Mouse (Mus musculus) heart, adult 2 months (tissue): ENCODE data around the gene Mxd3. TPM values are rescaled to one million over a fixed set of nuclear protein-coding genes. Genes with fewer than 3 reads are reported as not detected.

Experiments
- DNase-seq, 2 experiments: peaks; one replicate each; pipeline ENCODE4 v3.0.0; 2021
- H3K27ac ChIP-seq: fragments of 200-600 bp; 2 replicates; pipeline ENCODE4 v1.8.1; 2022
- H3K27me3 ChIP-seq: fragments of 200-500 bp; 2 replicates; pipeline ENCODE4 v1.6.1; 2012; ENCODE audit warnings: mild to moderate bottlenecking, low read length, inconsistent platforms, mixed read lengths; ENCODE audit not compliant: control insufficient read depth, insufficient read depth
- H3K36me3 ChIP-seq: fragments of 200-500 bp; 2 replicates; pipeline ENCODE4 v1.6.1; 2012; ENCODE audit warnings: low read length, inconsistent platforms; ENCODE audit not compliant: control insufficient read depth, insufficient read depth
- H3K4me1 ChIP-seq: fragments of 200-500 bp; 2 replicates; pipeline ENCODE4 v1.6.1; 2011; ENCODE audit warnings: low read length; ENCODE audit not compliant: control insufficient read depth, insufficient read depth
- H3K4me3 ChIP-seq: fragments of 200-600 bp; 2 replicates; pipeline ENCODE4 v1.8.1; 2022
- H3K79me2 ChIP-seq: fragments of 200-500 bp; replicated peaks from 2 replicates; pipeline ENCODE4 v1.6.1; 2012; ENCODE audit warnings: mild to moderate bottlenecking, inconsistent platforms, low read length, moderate library complexity, mixed read lengths; ENCODE audit not compliant: control insufficient read depth, insufficient read depth
- H3K9ac ChIP-seq: fragments of 200-500 bp; 2 replicates; pipeline ENCODE4 v1.6.1; 2012; ENCODE audit warnings: low read depth, mild to moderate bottlenecking, control low read depth, inconsistent platforms, low read length, mixed read lengths
- CTCF ChIP-seq: fragments of 200-600 bp; IDR thresholded peaks from 2 replicates; pipeline ENCODE4 v1.8.1; 2022; ENCODE audit warnings: antibody characterized with exemption, mild to moderate bottlenecking, moderate library complexity
- EP300 ChIP-seq: fragments of 200-500 bp; IDR thresholded peaks from 2 replicates; pipeline ENCODE4 v1.6.1; 2011; ENCODE audit warnings: low read depth, low read length, control low read depth; ENCODE audit not compliant: insufficient read depth
- POLR2A ChIP-seq: fragments of 200-500 bp; IDR thresholded peaks from 2 replicates; pipeline ENCODE4 v1.6.1; 2011; ENCODE audit warnings: mild to moderate bottlenecking, low read depth, low read length, control low read depth; ENCODE audit not compliant: insufficient read depth
- WGBS: fragments of 180-500 bp; shearing (Covaris S2); methylation state at CpG from one replicate; pipeline ENCODE4 v1.1.7; 2018; 5-methylcytosine and 5-hydroxymethylcytosine counted together
- intact Hi-C: fragments of 180-260 bp; cut with DNase I; formaldehyde crosslinking; loops from one replicate; pipeline ENCODE4 v1.15.1; 2025
- polyA plus RNA-seq: library from polyadenylated mRNA; depleted of rRNA; stranded (reverse); fragments of >200 nt; gene quantifications from 2 replicates; pipeline ENCODE4 v1.2.3, GENCODE M21; 2012
- total RNA-seq, 2 experiments: library from RNA; stranded (reverse); gene quantifications; 2 replicates each; pipeline ENCODE4 v1.2.3; 2021

The Mxd3 gene
- total and polyA plus RNA-seq, 3 experiments = 0.21 TPM; not detected in 2

DNA sequence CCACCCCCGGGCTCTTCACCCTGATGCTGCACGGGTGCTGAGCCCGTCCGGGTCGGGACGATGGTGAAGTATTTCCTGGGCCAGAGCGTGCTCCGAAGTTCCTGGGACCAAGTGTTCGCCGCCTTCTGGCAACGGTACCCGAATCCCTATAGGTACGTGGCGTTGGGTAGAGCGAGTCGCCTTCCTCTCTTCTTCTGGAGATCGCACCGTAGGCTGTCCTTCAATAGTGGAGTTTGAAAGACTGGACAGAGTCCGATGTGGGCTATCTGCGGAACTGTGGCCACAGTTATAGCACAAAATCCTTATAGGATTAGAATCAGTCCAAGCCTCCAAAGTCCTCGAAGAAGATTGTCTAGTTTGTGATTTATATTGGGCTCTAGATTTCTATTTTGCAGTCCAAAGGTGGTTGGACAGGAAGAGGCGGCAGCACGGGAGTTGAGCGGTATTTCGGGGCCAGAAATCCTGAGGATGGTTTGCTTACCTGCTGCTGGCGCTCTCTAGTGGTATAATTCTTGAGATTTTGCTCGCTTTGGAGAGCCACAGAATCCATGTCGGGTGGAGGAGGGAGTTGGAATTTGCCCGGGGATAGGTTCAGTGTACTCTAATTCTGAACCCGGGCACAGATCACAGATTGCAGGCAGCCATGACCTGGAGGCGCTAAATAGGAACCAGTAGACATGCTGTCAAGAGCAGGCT lies 7.3 kb downstream of the Mxd3 start:
- peaks cover 3% of the 10 kb centered on the region; the same call in 1 of the 2 replicates for H3K79me2 ChIP-seq
- no peak for DNase-seq
- H3K27me3 ChIP-seq = no peaks in the 10 kb centered on the region
- H3K36me3 ChIP-seq = no peaks in the 10 kb centered on the region
- TF ChIP-seq EP300 (no peak), CTCF (peak; percentile 54), POLR2A (no peak)
- H3K27ac ChIP-seq = peak overlapping the region; percentile 85
- WGBS = under 1% methylated on average over 31 of the region's 31 CpGs
- peak overlapping the region; percentile 84 for H3K4me3 ChIP-seq
- intact Hi-C loops = loop anchor here (5.0 to 10.0 kb wide), 3 partner anchors 110 to 217 kb away; partner anchors contain the start of genes Uimc1 and Zfp346
- peak overlapping the region; percentile 90 for H3K9ac ChIP-seq
- peaks cover 3% of the 10 kb centered on the region for H3K4me1 ChIP-seq

DNA sequence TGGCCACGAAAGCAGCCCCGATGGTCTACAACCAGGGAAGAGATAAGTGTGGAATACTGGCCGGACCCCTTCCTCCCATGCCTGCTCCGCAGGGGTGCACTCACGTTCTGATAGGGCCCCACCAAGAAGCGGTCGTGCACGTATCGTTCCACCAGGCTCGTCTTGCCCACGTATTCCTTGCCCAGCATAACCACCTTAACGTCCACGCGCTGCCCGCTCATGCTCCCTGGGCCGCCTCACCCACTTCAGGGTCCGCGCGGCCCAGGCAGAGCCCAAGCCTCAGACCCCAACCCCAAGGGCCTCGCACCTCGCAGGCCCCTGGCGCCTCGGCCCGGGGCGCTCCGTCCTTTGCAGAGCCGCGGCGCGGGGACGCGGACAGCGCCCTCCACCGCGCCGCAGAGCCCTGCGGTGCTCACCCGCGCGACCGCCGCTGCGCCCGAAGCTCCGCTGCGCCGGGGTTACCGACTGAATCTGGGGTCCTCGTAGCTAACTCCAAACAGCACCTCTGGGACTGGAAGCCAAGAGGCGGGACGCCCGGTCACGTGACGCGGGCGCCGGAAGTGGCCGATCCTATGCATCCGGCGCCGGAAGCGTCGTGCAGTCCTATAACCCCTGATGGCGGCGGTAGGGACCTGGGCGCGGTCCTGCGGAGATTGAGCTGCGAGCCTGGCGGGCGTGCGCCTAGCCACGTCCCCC lies 8.0 kb downstream of the Mxd3 start, which contains the start of gene Rab24:
TSS of gene Rab24 (minus strand) at position 513 of the 696 bp plus-strand sequence.
- under 1% methylated on average over 72 of the region's 73 CpGs for WGBS
- TF ChIP-seq EP300 (no peak), POLR2A (peak; percentile 78)
- H3K27ac ChIP-seq = peak within 1 kb of the TSS; percentile 85
- H3K36me3 ChIP-seq = no peaks in the 10 kb centered on the region
- no peaks in the 10 kb centered on the region for H3K27me3 ChIP-seq
- peaks cover 3% of the 10 kb centered on the region for H3K4me1 ChIP-seq
- H3K9ac ChIP-seq = peak within 1 kb of the TSS; percentile 90
- intact Hi-C loops = loop anchor here (5.0 to 10.0 kb wide), 3 partner anchors 109 to 217 kb away; partner anchors contain the start of genes Uimc1 and Zfp346
- peak; percentile 92 for DNase-seq
- H3K79me2 ChIP-seq = peaks cover 3% of the 10 kb centered on the region; the same call in 1 of the 2 replicates
- H3K4me3 ChIP-seq = peak within 1 kb of the TSS; percentile 84

DNA sequence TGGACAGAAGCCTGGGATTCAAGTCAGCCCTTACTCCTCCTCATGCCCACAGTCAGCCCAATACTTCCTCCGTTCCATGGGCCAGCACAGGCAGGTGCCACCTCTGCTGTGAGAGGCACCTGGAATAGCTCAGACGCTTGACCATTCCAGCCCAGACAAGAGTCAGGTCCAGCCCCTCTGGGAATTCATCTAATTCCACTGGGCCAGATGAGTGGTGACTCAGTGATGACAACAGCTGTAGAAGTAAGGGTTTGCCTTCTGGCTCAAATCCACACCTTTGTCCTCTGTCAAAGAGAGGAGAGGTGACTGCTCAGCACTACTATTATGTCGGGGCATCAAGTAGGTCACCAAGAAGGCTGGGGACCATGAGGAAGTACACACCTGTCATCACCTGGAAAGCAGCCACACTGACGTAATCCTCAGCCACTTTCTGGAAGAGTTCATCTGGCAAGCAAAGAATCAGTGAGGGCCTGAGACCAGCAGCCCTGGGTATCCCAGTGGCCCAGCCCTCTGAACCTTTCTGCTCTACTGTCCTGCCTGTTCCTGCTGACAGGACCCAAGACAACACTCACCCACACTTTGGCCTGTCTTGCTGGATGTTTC lies 9.6 kb downstream of the Mxd3 start, which contains the start of gene Prelid1:
TSS of gene Prelid1 (plus strand) at position 570 of the 603 bp plus-strand sequence.
- TF ChIP-seq CTCF = no peak
- no peak for TF ChIP-seq EP300
- intact Hi-C loops = loop anchor here (5.0 to 10.0 kb wide), 3 partner anchors 108 to 215 kb away; partner anchors contain the start of genes Uimc1 and Zfp346
- Histone ChIP-seq H3K9ac (peak within 1 kb of the TSS; percentile 90), H3K27me3 (no peaks in the 10 kb centered on the region), H3K27ac (peak within 1 kb of the TSS; percentile 85), H3K79me2 (peaks cover 3% of the 10 kb centered on the region; the same call in 1 of the 2 replicates), H3K36me3 (no peaks in the 10 kb centered on the region), H3K4me1 (peaks cover 3% of the 10 kb centered on the region), H3K4me3 (peak within 1 kb of the TSS; percentile 84)
- WGBS = 42% methylated on average over 4 of the region's 4 CpGs
- no peak for DNase-seq

DNA sequence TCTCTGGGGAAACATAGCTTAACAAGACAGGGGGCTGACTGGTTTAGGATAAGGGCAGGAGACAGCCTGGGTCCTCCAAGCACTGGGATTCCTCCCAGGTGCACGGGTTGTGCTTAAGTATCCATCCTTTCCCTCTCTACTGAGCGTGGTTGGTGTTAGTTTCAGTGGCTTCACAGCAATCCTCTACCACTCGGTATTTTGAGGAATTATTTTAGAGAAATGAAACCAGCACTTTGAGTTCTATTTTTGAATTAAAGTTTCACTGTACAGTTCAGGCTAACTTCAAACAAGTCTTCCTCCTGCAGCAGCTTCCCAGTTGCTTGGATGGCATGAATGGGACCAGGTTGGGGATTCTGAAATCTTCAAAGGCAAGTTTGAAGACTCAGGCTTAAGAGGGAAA lies 11.3 kb downstream of the Mxd3 start:
- H3K36me3 ChIP-seq = peaks cover 4% of the 10 kb centered on the region

DNA sequence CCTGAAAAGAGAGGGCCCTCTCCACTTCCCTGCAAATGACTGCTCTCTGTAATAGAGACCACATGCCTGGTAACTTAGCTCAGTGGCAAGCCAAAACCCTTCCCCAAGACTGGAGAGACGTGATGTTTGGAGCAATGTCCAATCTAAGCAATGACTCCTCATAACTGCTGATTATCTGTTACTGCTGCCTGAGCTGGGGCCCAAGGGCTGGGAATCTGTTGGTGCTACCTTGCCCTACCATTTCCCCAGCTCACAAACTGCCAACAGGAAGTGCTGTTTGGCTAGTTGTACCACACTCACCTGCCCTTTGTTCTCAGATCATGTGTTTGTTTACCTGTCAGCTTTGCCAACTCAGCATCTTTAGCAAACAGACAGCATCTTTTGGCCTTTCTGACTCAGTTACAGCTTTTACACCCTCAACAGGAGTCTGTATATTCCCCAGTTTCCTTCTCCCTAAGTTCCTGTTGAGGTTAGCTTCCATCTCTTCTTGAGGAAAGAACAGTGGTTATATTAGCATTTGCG lies 14.7 kb downstream of the Mxd3 start:
- no peak overlapping the region for H3K9ac ChIP-seq
- intact Hi-C loops = no loop called here
- no peaks in the 10 kb centered on the region for H3K27me3 ChIP-seq
- DNase-seq = no peak
- H3K4me1 ChIP-seq = no peaks in the 10 kb centered on the region
- no peaks in the 10 kb centered on the region; the same call in 1 of the 2 replicates for H3K79me2 ChIP-seq
- no peak overlapping the region for H3K27ac ChIP-seq
- H3K36me3 ChIP-seq = peaks cover 4% of the 10 kb centered on the region
- 83% methylated on average over 2 of the region's 2 CpGs for WGBS
- no peak overlapping the region for H3K4me3 ChIP-seq
- no peak for TF ChIP-seq EP300
- TF ChIP-seq CTCF = no peak

More for the DNA sequence above, 11.3 kb downstream of the Mxd3 start:
- peaks cover 3% of the 10 kb centered on the region for H3K79me2 ChIP-seq
- intact Hi-C loops = no loop called here
- WGBS = 68% methylated on average over 3 of the region's 3 CpGs
- DNase-seq = no peak
- H3K4me1 ChIP-seq = peaks cover 3% of the 10 kb centered on the region
- no peaks in the 10 kb centered on the region for H3K27me3 ChIP-seq
- H3K27ac ChIP-seq = no peak overlapping the region
- no peak overlapping the region for H3K4me3 ChIP-seq
- no peak for TF ChIP-seq EP300
- TF ChIP-seq POLR2A = no peak
- no peak for TF ChIP-seq CTCF
- no peak overlapping the region for H3K9ac ChIP-seq
